Mouse (Mus musculus): ENCODE results near the gene Capzb. TPM values are rescaled to one million over a fixed set of nuclear protein-coding genes. Genes with fewer than 3 reads are reported as not detected.

Capzb gene
- total RNA-seq (2015; ENCODE audit: low replicate concordance): 128 and 139 TPM in 2 replicates
- 29.7 and 37.6 TPM in 2 replicates for total RNA-seq (2017; ENCODE audit: low replicate concordance)

- ATAC-seq (replicated peaks; ENCODE audit: low FRiP score, poor library complexity, severe bottlenecking): peak; percentile 91
Observed at GRCm38 (mm10) chr4:139192499-139193175, at the start of gene Capzb. Gene Capzb, plus strand, starts transcription at chr4:139192899.

- ATAC-seq (replicated peaks; ENCODE audit: low FRiP score, poor library complexity, severe bottlenecking): no peak
Observed at GRCm38 (mm10) chr4:139142985-139143384, 49.7 kb upstream of the Capzb start.

DNA sequence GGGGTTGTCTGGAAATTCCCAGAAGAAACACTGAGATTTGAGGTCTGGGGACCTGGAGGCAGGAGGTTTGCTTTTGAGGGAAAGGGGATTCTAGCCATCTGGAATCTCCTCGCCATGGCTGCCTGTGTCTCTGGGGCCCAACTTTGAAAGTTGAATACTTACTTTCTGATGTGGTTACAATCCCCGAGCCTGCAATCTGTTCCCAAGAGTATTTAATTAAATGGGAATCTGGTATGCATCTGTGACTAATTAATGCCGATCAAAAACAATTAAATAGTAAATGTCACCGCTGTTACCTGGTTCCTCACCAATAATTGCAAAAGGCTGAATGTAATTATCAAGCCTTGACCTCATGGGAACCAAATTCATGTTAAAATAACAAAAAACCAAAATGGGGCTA is 48.1 kb upstream of the Capzb start:
- ATAC-seq (replicated peaks; ENCODE audit: low FRiP score, poor library complexity, severe bottlenecking): no peak

DNA sequence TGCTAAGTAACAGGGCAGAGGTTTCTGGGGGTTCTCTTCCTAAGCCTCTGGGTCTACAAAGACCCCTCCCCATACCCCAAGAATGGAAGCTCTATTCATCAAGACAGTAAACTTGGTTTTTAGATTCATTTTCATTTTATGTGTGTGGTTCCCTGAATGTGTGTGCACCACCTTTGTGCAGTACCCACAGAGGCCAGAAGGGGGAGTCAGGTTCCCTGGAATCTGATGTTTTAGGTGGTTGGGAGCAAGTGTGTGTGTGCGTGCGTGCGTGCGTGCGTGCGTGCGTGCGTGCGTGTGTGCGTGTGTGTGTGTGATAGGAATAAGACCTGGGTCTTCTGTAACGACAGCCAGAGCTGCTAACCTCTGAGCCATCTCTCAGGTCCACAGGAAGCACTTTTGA is 47.5 kb upstream of the Capzb start:
- ATAC-seq (replicated peaks; ENCODE audit: low FRiP score, poor library complexity, severe bottlenecking): 0 out of 2 replicates have a peak, but pooled peaks have one; percentile 44

DNA sequence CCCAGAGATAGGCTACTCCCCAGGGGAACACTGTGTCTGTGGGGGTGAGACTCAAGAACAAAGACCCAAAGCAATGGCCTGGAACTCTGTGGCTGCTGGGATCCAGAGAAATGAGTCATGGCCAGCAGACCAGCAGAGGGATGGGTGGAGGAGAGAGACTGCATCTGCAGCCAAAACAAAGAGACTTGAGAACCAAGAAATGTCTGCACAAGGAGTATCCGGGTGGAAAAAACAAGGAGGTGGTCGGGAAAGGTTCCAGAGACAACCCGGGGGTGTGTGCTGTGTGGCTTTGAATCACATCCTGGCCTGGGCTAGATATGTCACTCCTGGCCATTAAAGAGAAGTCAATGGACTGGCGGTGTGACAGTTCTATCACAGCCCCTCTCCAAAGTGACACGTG is 45.9 kb upstream of the Capzb start:
- ATAC-seq (replicated peaks; ENCODE audit: low FRiP score, poor library complexity, severe bottlenecking): no peak

GRCm38 (mm10) chr4:139151370-139151769 is 41.3 kb upstream of the Capzb start:
- ATAC-seq (replicated peaks; ENCODE audit: low FRiP score, poor library complexity, severe bottlenecking): no peak

DNA sequence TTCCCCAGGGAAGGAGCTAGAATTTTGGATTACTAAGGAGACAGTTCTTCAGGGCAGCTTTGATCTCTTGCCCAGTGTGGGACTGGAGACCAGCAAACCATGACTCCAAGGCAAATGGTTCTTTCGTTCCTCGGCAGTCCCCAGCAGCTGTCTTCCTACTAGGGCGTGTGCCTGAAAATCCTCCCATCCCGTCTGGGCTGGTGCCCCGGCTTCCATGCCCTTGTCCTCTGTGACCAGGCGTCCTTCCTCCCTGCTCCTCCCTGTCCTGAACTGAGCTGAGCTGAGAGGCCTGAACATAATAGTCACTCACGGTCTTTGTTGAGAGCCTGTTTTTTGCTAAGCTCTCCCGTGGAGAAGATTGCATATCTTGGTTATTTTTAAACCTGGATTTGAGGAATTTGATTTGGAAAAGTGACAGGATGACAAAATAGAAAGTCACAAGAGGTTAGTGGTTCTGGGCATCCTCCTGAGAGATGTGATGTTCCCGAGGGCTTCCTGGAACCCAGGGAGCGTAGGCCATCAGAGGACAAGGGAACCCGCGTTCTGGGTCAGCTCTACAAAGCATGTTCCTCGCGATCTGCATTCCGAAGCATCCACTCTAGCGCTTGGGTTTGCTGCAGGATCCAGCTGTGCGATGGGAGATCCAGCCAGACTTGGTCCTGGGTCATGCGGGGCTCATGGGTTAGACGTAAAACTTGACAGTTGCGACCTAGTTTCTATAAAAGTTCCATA is 38.0 kb upstream of the Capzb start:
- ATAC-seq (replicated peaks; ENCODE audit: low FRiP score, poor library complexity, severe bottlenecking): no peak

GRCm38 (mm10) chr4:139156538-139156937 is 36.2 kb upstream of the Capzb start:
- no peak for ATAC-seq (replicated peaks; ENCODE audit: low FRiP score, poor library complexity, severe bottlenecking)

DNA sequence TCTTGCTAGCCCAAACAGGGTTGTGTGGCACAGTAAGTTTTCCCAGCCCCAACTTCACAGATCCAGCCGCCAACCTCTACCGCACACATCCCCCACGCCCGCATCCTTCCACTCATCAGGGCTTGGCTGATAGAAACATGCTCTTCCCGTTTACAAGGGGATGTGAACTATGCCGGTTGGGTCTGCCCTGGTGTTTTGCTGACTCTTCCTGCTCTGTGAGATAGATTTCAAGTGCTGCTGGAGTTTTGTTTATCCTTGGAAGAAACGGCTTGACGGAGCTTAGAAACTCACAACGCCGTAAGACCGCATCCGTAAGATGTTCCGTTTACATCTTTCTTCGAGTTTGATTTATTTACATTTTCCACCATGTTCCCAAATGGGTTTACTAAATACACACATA is 34.3 kb upstream of the Capzb start:
- no peak for ATAC-seq (replicated peaks; ENCODE audit: low FRiP score, poor library complexity, severe bottlenecking)

DNA sequence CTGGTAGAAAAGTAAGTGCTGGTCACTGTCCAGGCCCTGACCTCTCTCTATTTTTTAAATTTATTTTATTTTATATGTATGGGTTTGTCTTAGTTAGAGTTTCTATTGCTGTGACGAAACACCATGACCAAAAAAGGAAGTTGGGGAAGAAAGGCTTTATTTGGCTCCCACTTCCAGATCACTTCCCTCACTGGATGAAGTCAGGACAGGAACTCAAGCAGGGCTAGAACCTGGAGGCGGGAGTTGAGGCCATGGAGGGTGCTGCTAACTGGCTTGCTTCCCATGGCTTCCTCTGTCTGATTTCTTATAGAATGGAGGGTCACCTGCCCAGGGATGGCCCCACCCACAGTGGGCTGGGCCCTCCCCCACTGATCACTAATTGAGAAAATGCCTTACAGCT is 31.6 kb upstream of the Capzb start:
- no peak for ATAC-seq (replicated peaks; ENCODE audit: low FRiP score, poor library complexity, severe bottlenecking)

DNA sequence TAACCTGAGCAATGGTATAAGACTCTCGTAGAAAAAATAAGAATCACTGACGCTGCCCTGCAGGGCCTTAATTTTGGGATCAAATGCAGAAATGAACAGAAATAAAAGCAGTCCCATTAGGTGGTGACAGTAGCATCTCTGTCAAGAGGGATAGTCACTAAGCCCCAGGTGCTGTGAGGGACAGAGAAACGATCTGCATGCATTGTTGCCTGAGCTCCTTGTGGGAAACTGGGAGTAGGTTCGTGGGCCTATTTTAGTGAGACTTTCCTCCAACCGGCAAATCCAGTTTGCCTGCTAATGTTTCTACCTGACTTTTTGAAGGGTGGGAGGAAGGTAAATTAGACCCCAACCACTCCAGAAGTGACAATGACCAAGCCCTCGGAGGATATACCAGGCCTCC is 28.6 kb upstream of the Capzb start:
- no peak for ATAC-seq (replicated peaks; ENCODE audit: low FRiP score, poor library complexity, severe bottlenecking)

DNA sequence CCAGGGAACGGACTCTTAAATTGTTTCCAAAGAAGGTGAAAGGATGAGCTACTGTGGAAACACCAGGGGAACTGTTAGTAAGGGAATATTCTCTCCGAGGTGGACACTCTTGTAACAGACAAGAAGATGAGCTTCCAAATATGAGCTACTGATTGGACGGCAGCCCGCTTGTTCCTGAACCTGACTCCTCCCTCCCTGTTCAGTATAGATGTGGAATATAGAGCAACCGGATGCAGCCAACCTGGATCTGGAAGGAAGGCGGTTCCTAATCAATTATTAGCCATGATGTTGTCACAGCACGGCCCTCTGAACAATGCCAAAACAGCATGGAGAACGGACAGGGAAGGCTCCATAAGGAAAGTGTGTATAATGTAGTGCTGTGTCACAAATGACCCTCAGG is 27.4 kb upstream of the Capzb start:
- ATAC-seq (replicated peaks; ENCODE audit: low FRiP score, poor library complexity, severe bottlenecking): no peak

DNA sequence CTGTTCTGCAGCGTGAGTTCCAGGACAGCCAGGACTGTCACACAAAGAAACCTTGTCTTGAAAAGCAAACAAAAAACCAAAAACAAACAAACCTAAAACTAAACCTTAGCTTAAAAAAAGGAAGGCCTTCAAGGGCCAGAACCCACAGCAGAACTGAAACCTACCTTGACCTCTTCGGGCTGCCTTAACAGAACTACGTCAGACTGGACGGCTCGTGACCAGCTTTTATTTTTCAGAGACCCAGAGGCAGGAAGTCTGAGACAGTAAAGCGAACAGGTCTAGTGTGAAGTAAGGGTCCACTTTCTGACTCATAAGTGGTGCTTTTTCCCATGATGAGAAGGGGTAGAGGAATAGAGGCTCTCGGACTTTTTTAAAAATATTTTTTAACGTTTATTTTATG is 26.5 kb upstream of the Capzb start:
- ATAC-seq (replicated peaks; ENCODE audit: low FRiP score, poor library complexity, severe bottlenecking): no peak

GRCm38 (mm10) chr4:139167107-139167506 is 25.6 kb upstream of the Capzb start:
- no peak for ATAC-seq (replicated peaks; ENCODE audit: low FRiP score, poor library complexity, severe bottlenecking)

- ATAC-seq (replicated peaks; ENCODE audit: low FRiP score, poor library complexity, severe bottlenecking): no peak; the same call in 1 of the 2 replicates
Observed at GRCm38 (mm10) chr4:139168985-139169747, 23.5 kb upstream of the Capzb start.

DNA sequence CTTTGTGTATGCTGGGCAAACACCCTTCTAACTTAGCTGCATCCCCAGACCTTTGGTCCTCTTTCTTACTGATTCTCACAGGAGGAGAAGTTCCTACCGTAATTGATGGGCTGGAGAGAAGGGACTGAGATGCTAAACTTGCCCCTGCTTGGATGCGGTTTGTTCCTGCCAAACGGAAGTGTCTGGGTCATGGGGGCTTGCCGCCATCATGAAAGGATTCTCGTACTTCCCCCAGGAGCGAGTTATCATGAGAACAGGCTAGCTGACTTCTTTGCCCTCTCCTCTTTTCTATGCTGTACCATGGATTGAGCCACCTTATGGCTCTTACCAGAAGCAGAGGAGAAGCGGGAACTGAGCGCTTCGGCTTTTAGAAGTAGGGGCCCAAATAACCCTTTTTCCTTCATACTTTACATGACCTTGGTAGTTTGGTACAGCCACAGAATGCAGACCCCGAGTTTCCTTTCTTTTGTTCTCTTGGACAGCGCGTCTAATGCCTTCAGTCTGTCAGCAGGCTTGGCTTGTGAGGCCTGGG is 22.9 kb upstream of the Capzb start:
- ATAC-seq (replicated peaks; ENCODE audit: low FRiP score, poor library complexity, severe bottlenecking): no peak

DNA sequence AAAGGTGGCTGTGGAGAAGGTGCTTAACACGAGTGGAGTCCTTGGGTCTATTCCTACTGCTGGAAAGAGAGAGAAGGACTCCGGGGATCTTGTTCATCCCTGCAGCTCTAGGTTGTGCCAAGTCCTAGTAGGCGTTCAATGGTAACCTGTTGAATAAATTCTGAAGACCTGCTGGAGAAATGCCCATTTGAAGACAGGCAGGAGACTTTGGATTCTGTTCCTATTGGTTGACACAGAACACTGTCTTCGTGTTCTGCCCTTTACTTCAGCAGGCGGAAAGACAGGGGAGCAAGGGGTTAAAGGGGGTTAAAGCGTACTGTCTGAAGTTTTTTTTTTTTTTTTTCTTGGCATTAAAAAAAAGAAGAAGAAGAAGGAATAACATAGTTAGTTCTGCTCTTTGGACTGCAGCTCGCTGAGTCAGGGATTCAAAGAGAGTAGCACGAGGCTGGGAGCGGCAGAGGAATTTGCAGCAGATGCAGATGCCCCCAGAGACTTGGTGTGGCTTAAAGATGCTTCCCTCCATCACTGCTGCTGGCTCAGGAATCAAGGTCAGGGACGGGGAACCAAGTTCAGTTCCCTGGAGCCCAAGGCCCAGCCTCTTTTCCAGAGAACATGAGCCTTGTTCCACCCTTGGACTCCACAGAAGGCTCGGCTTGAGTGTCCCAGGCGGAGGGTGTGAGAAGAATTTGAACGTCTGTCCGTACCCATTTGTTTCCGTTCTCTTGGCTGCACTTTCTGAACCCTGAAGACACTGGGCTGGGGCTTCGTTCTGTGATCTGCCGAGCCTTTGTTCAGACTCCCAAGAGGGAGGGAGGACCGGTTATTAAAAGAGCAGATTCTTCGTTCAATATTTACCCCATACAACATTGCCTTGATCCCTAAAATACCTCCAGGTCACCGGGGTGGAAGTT is 17.4 kb upstream of the Capzb start:
- ATAC-seq (replicated peaks; ENCODE audit: low FRiP score, poor library complexity, severe bottlenecking): no peak

DNA sequence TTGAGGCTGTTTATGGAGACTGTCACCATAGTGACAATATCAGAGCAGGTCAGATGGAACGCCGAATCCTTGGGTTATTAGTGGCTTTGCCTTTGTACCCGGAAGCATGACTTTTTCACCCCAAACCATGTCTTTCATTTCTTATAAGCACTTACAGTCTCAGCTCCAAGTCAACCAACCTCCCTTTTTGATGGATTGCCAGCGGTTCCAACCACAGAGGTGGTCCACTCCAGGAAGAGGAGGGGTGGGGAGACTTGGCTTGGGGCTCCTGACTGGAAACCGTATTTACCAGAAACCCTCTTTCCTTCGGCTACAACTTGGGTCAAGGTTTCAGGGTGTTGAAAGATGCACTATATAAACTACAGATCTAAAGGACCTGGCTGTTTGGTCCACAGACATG is 16.7 kb upstream of the Capzb start:
- ATAC-seq (replicated peaks; ENCODE audit: low FRiP score, poor library complexity, severe bottlenecking): no peak

DNA sequence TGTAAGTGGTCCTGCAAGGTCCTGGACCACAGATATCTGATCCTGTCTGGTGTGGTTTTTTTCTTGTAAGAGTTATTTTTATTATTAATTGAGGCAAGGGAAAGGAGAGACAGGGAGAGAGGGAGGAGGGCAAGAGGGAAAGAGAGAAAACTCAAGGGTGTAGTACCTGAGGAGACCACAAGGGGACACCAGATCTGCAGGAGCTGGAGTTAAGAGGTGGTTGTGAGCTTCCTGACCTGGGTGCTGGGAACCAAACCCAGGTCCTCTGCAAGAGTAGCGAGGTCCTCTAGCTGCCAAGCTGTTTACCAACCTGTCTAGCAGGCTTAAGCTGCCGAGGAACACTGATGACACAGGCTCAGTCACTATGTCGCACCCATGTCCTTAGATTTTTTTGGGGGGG is 14.8 kb upstream of the Capzb start:
- 0 out of 2 replicates have a peak, but pooled peaks have one; percentile 17 for ATAC-seq (replicated peaks; ENCODE audit: low FRiP score, poor library complexity, severe bottlenecking)
